Mouse (Mus musculus): ENCODE data around the gene Slc25a31. TPM values are rescaled to one million over a fixed set of nuclear protein-coding genes. Genes with fewer than 3 reads are reported as not detected.

Slc25a31 gene
- polyA plus RNA-seq, 1 experiment from 2014 or later: 0.59 TPM

GRCm38 (mm10) chr3:40695162-40695561, 13.5 kb upstream of the Slc25a31 start:
- no peak for ATAC-seq (ENCODE audit: low FRiP score)
- H3K4me2 ChIP-seq (replicated peaks): no peak overlapping the region
- no peak for DNase-seq (ENCODE audit: low spot score)
- no peak overlapping the region for H3K27ac ChIP-seq
- WGBS: 100% methylated on average over 2 of the region's 2 CpGs
- H3K27me3 ChIP-seq (ENCODE audit: control insufficient read depth, insufficient read depth, low read length): no peaks in the 10 kb centered on the region
- H3K4me1 ChIP-seq (replicated peaks; ENCODE audit: control insufficient read depth, insufficient read depth, low read length): no peaks in the 10 kb centered on the region
- no peak overlapping the region for H3K9ac ChIP-seq
- no peak overlapping the region for H3K4me3 ChIP-seq (replicated peaks; ENCODE audit: low read length)
- H3K36me3 ChIP-seq (replicated peaks; ENCODE audit: control insufficient read depth, insufficient read depth): peaks cover 32% of the 10 kb centered on the region; the same call in 1 of the 2 replicates
- H3K9me3 ChIP-seq (ENCODE audit: control insufficient read depth, low read length): no peaks in the 10 kb centered on the region

GRCm38 (mm10) chr3:40698834-40699233, 9.8 kb upstream of the Slc25a31 start:
- H3K4me1 ChIP-seq (replicated peaks; ENCODE audit: control insufficient read depth, insufficient read depth, low read length): no peaks in the 10 kb centered on the region
- DNase-seq (ENCODE audit: low spot score) (no peak), ATAC-seq (ENCODE audit: low FRiP score) (no peak)
- no peak overlapping the region for H3K27ac ChIP-seq
- peaks cover 27% of the 10 kb centered on the region; the same call in 1 of the 2 replicates for H3K36me3 ChIP-seq (replicated peaks; ENCODE audit: control insufficient read depth, insufficient read depth)
- no peaks in the 10 kb centered on the region for H3K9me3 ChIP-seq (ENCODE audit: control insufficient read depth, low read length)
- no peak overlapping the region for H3K9ac ChIP-seq
- no peaks in the 10 kb centered on the region for H3K27me3 ChIP-seq (ENCODE audit: control insufficient read depth, insufficient read depth, low read length)
- H3K4me3 ChIP-seq (replicated peaks; ENCODE audit: low read length): no peak overlapping the region
- H3K4me2 ChIP-seq (replicated peaks): no peak overlapping the region
- WGBS: 93% methylated on average over 3 of the region's 3 CpGs

GRCm38 (mm10) chr3:40704816-40705430, 3.7 kb upstream of the Slc25a31 start:
- WGBS: 86% methylated on average over 5 of the region's 5 CpGs
- H3K9ac ChIP-seq: no peak overlapping the region
- no peak for DNase-seq (ENCODE audit: low spot score)
- H3K36me3 ChIP-seq (replicated peaks; ENCODE audit: control insufficient read depth, insufficient read depth): no peaks in the 10 kb centered on the region; the same call in 1 of the 2 replicates
- no peak overlapping the region for H3K27ac ChIP-seq
- no peaks in the 10 kb centered on the region for H3K27me3 ChIP-seq (ENCODE audit: control insufficient read depth, insufficient read depth, low read length)
- ATAC-seq (ENCODE audit: low FRiP score): no peak
- no peaks in the 10 kb centered on the region for H3K9me3 ChIP-seq (ENCODE audit: control insufficient read depth, low read length)
- no peak overlapping the region for H3K4me3 ChIP-seq (replicated peaks; ENCODE audit: low read length)
- H3K4me1 ChIP-seq (replicated peaks; ENCODE audit: control insufficient read depth, insufficient read depth, low read length): no peaks in the 10 kb centered on the region
- H3K4me2 ChIP-seq (replicated peaks): no peak overlapping the region

- H3K4me3 ChIP-seq (replicated peaks; ENCODE audit: low read length): no peak overlapping the region
- WGBS: 62% methylated on average over 1 of the region's 1 CpGs
- no peak for ATAC-seq (ENCODE audit: low FRiP score)
- no peaks in the 10 kb centered on the region for H3K27me3 ChIP-seq (ENCODE audit: control insufficient read depth, insufficient read depth, low read length)
- H3K36me3 ChIP-seq (replicated peaks; ENCODE audit: control insufficient read depth, insufficient read depth): no peaks in the 10 kb centered on the region
- H3K4me2 ChIP-seq (replicated peaks): no peak overlapping the region
- H3K27ac ChIP-seq: no peak overlapping the region
- no peaks in the 10 kb centered on the region for H3K9me3 ChIP-seq (ENCODE audit: control insufficient read depth, low read length)
- H3K9ac ChIP-seq: no peak overlapping the region
- H3K4me1 ChIP-seq (replicated peaks; ENCODE audit: control insufficient read depth, insufficient read depth, low read length): no peaks in the 10 kb centered on the region
- no peak for DNase-seq (ENCODE audit: low spot score)
These were observed 7.4 kb downstream of the Slc25a31 start for GRCm38 (mm10) chr3:40716056-40716455.

- no peak for ATAC-seq (ENCODE audit: low FRiP score)
- H3K27ac ChIP-seq: no peak overlapping the region
- no peaks in the 10 kb centered on the region for H3K27me3 ChIP-seq (ENCODE audit: control insufficient read depth, insufficient read depth, low read length)
- no peak overlapping the region for H3K9ac ChIP-seq
- H3K4me1 ChIP-seq (replicated peaks; ENCODE audit: control insufficient read depth, insufficient read depth, low read length): no peaks in the 10 kb centered on the region
- no peaks in the 10 kb centered on the region for H3K9me3 ChIP-seq (ENCODE audit: control insufficient read depth, low read length)
- 90% methylated on average over 3 of the region's 3 CpGs for WGBS
- H3K4me2 ChIP-seq (replicated peaks): no peak overlapping the region
- H3K4me3 ChIP-seq (replicated peaks; ENCODE audit: low read length): no peak overlapping the region
- H3K36me3 ChIP-seq (replicated peaks; ENCODE audit: control insufficient read depth, insufficient read depth): no peaks in the 10 kb centered on the region
- DNase-seq (ENCODE audit: low spot score): no peak
These were observed 10.4 kb downstream of the Slc25a31 start for GRCm38 (mm10) chr3:40719022-40719421.

- Histone ChIP-seq H3K27me3 (ENCODE audit: control insufficient read depth, insufficient read depth, low read length) (no peaks in the 10 kb centered on the region), H3K9me3 (ENCODE audit: control insufficient read depth, low read length) (no peaks in the 10 kb centered on the region), H3K27ac (no peak overlapping the region), H3K9ac (no peak overlapping the region), H3K36me3 (replicated peaks; ENCODE audit: control insufficient read depth, insufficient read depth) (no peaks in the 10 kb centered on the region), H3K4me1 (replicated peaks; ENCODE audit: control insufficient read depth, insufficient read depth, low read length) (no peaks in the 10 kb centered on the region), H3K4me2 (replicated peaks) (no peak overlapping the region), H3K4me3 (replicated peaks; ENCODE audit: low read length) (no peak overlapping the region)
- no peak for ATAC-seq (ENCODE audit: low FRiP score)
- DNase-seq (ENCODE audit: low spot score): no peak
- 85% methylated on average over 6 of the region's 6 CpGs for WGBS
These were observed 29.8 kb downstream of the Slc25a31 start for GRCm38 (mm10) chr3:40738381-40738912.

GRCm38 (mm10) chr3:40744024-40744835, 35.6 kb downstream of the Slc25a31 start, which contains the start of gene Hspa4l:
Gene Hspa4l, plus strand, starts transcription at chr3:40744495.
- Histone ChIP-seq H3K4me1 (replicated peaks; ENCODE audit: control insufficient read depth, insufficient read depth, low read length) (peaks cover 16% of the 10 kb centered on the region), H3K36me3 (replicated peaks; ENCODE audit: control insufficient read depth, insufficient read depth) (no peaks in the 10 kb centered on the region), H3K9ac (peak within 1 kb of the TSS; percentile 87), H3K4me2 (replicated peaks) (peak within 1 kb of the TSS; percentile 64), H3K27ac (peak within 1 kb of the TSS; percentile 91), H3K9me3 (ENCODE audit: control insufficient read depth, low read length) (no peaks in the 10 kb centered on the region), H3K4me3 (replicated peaks; ENCODE audit: low read length) (peak within 1 kb of the TSS; percentile 81), H3K27me3 (ENCODE audit: control insufficient read depth, insufficient read depth, low read length) (no peaks in the 10 kb centered on the region)
- DNase-seq (ENCODE audit: low spot score) (no peak), ATAC-seq (ENCODE audit: low FRiP score) (no peak)
- 14% methylated on average over 16 of the region's 16 CpGs for WGBS

GRCm38 (mm10) chr3:40744836-40745660, 36.4 kb downstream of the Slc25a31 start:
- no peaks in the 10 kb centered on the region for H3K36me3 ChIP-seq (replicated peaks; ENCODE audit: control insufficient read depth, insufficient read depth)
- H3K4me2 ChIP-seq (replicated peaks): peak overlapping the region; percentile 64
- H3K27me3 ChIP-seq (ENCODE audit: control insufficient read depth, insufficient read depth, low read length): no peaks in the 10 kb centered on the region
- peak overlapping the region; percentile 81 for H3K4me3 ChIP-seq (replicated peaks; ENCODE audit: low read length)
- ATAC-seq (ENCODE audit: low FRiP score): peak; percentile 95
- peaks cover 16% of the 10 kb centered on the region for H3K4me1 ChIP-seq (replicated peaks; ENCODE audit: control insufficient read depth, insufficient read depth, low read length)
- DNase-seq (ENCODE audit: low spot score): peak; percentile 93
- H3K9ac ChIP-seq: peak overlapping the region; percentile 87
- H3K27ac ChIP-seq: peak overlapping the region; percentile 91
- under 1% methylated on average over 71 of the region's 93 CpGs for WGBS
- no peaks in the 10 kb centered on the region for H3K9me3 ChIP-seq (ENCODE audit: control insufficient read depth, low read length)

Data from hindbrain, embryonic 14.5 days (tissue).